Mouse (Mus musculus): Measurements from ENCODE around the gene Hdac7.
A peak's percentile ranks its signal among the peaks of the same experiment; 100 is the strongest.

The Hdac7 gene

DNA sequence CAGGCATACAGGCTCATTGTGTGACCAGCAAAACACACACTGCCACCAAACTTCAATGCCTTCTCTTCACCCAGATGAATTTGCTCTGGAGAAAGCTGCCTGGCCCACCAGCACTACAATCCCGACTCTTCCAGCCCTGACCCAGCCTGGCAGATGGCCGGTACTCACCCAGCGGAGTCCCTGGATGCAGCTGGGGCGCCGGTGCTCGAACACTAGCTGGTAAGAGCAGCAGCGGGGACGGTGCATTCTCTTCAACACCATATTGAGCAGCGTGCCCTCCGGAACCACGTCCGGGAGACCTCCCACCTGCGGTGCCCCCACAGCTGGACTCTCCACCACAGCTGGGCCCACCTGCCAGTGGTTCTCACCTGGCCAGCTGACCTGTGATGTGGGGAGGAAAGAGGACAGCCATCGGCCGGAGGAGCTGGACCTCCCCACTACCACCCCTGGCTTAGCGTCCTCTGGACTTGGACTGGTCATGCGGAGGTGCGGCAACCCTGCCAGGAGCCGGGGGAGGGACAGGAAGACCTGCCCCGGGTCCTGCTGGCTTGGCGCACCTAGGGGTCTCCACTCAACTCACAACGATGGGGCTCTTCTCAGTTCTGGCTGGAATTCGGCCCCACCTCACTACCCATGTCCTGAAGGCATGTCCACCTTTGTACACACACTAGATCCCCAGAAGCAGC is 77.6 kb downstream of the Hdac7 start:
- peak; percentile 75 to 76 for DNase-seq

DNA sequence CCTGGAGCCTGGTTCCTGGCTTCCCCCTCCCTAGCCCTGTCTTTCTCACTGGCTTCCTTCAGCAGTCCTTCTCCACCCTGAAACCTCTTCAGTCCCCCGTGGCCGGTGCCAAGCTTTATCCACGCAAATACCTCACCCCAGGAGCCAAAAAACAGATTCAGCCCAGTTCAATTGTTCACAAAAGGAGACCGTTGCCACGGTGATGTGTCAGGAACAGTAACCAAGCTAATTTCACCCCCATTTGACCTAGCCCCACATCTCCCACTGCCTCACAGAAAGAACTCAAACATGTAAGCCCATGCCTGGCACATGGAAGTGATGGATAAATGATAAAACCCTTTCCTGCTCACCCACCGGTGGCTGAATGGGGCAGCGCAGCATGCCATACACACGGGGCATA is 78.1 kb downstream of the Hdac7 start:
- peak; percentile 55 to 63 for DNase-seq

DNA sequence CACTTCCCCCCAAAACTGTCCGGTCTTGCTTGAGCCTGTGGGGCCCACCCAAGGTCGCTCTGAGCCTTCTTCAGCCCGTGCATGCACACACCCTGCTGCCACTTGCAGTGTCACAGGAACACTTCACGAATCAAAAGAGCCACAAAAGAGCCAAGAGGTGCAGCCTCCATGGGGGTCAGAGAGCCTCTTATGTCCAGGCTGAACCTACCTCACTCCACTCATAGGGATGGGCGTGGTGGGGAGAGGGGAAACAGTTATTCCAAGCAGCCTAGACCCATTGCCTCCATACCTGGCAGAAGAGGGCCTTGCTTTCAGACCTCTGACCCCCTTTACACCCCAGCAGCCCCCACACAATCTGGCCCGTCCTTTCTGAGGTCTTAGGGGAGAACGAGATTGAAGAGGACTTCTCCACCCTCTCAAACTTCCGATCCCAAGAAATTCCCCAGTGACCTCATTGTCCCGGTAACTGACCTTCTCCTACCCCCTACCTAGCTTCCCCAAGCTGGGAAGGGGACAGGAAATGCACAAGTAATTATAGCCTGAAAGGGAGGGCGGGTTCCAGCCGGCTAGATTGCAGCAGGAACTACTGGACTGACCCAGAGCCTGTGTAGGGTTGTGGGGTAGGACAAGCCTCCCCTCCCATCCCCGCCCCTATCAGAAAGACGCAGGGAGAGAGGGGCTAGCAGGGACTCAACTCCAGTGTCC is 79.1 kb downstream of the Hdac7 start:
- no peak for DNase-seq

- no peak for DNase-seq
Measured at GRCm38 (mm10) chr15:97764532-97764931, 79.8 kb downstream of the Hdac7 start.

GRCm38 (mm10) chr15:97763256-97764049 is 80.8 kb downstream of the Hdac7 start:
- DNase-seq = no peak

GRCm38 (mm10) chr15:97762733-97763132 is 81.6 kb downstream of the Hdac7 start:
- DNase-seq = no peak

- DNase-seq = peak in 1 of 2 experiments; percentile 36
Measured at GRCm38 (mm10) chr15:97761438-97761837, 82.9 kb downstream of the Hdac7 start.

DNA sequence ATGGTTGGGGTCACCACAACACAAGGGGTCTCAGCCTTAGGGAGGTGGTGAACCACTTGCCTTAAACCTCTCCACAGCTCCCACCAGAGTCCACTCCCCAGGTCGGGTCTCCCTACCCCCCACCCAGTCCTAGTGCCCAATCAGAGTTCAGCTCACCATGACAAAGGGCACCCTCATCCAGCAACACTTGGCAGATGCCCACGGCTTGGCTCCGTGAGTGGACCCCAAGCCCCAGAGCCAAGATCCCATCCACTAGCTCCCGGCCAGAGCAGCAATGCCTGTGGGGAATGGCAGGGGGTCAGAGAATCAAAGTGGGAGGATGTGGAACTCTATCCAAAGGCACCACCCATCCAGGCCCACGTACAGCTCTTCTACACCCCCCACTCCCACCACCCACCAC is 83.3 kb downstream of the Hdac7 start:
- DNase-seq = peak in 1 of 2 experiments; percentile 52

DNA sequence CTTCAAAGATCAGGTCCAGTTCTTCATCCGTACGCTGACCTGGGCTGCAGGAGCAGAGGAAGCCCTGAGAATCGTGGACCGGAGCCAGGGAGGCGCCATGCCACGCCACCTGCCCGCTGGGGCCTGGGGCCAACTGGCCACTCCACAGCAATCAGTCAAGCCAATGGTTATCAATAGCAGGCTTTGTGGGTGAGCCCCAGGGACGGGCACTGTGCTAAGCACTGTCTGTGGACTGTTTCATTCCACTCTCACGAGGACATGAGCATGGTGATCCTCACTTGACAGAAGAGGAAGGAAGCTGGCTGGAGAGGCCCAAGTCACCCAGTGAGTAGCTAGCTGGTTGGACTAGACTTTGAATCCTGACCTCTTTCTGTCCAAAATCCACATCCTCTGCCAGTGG is 84.3 kb downstream of the Hdac7 start:
- DNase-seq = peak; percentile 90 to 91

- no peak for DNase-seq
Measured at GRCm38 (mm10) chr15:97755361-97755760, 88.9 kb downstream of the Hdac7 start.

DNA sequence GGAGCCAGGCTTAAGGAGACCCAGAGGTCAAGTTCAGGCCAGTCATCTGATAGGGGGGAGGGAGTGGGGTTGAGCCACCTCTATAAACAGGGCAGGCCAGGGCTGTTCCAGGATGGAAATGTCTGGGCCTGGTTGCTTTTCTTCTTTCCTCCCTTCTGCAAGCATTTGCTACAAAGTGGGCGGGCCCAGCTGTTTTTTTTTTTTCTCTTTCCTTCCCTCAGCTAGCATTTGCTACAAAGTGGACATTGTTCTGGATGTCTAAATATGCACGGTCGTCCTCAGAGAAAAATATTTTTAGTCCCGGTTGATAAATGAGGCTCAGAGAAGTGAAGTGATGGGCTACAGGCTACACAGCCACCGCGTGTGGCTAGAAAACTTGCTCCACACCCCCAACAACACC is 89.8 kb downstream of the Hdac7 start:
- no peak for DNase-seq

DNA sequence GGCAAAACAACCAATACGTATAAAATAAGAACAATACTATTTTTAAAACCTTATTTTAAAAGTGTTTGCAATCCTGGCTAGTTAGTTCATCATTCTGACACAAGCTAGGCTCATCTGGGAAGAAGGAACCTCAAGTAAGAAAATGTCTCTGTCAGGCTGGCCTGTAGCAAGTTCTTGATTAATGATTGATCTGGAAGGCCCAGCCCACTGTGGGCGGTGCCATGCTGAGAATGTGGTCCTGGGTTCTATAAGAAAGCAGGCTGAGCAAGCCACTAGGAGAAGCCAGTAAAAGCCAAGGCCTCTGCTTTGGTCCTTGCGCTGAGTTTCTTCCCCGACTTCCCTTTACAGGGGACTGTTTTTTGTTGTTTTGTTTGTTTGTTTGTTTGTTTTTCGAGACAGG is 91.8 kb downstream of the Hdac7 start:
- no peak for DNase-seq

DNA sequence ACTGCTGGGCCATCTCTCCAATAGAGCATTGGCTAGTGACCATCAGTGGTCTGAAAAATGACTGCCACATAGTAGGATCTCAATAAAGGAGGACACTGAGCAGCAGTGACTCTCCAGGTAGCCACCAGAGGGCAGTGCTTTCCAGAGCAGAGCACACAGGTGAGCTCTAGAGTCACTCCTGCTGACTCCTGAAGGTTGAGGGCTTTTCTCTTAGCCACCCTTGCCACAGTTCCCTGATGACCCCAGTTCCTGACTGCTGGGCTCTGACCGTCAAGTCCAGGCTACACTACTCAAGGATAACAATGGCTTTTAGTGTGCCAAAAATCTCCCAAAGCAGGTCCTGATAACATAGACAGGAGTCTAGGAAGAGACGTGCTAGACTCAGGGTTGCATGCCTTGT is 92.6 kb downstream of the Hdac7 start:
- no peak for DNase-seq

- peak; percentile 94 to 97 for DNase-seq
Measured at GRCm38 (mm10) chr15:97750697-97751096, 93.6 kb downstream of the Hdac7 start.

DNA sequence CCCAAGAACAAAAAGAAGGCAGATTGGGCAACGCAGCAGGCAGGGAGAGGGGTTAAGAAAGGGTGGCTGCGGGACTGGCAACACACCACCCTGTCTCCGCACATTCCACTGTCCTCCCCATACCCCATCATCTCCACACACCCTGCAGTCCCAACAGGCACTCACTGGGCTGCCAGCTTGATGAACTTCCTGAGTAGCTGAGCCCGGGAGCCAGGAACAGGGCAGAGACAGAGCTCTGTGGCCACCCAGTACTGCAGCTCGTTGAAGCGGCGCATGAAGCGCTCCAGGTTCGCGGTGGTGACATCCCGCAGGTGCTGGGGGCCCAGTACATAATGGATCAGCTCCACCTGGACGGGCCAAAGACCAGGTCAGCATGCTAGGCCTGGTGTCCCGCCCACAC is 94.5 kb downstream of the Hdac7 start:
- DNase-seq = no peak

DNA sequence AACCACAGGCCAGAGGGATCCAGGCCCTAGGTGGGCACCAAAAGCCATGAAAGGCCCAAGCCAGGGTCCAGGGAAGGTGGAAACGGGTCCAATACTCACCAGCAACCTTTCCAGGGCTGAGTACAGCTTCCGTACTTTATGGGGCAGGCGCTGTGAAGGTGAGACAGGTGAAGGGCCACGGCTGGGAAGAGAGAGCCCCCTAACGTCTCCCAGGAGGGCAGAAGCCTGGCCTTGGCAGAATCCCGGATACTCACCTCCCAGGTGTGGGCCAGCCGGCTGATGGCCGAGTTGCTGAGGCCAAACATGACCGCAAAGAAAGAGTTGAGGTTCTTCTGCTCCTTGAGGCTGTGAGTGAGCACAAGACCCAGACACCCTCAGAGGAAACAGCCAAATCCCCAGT is 94.9 kb downstream of the Hdac7 start:
- DNase-seq = no peak

DNA sequence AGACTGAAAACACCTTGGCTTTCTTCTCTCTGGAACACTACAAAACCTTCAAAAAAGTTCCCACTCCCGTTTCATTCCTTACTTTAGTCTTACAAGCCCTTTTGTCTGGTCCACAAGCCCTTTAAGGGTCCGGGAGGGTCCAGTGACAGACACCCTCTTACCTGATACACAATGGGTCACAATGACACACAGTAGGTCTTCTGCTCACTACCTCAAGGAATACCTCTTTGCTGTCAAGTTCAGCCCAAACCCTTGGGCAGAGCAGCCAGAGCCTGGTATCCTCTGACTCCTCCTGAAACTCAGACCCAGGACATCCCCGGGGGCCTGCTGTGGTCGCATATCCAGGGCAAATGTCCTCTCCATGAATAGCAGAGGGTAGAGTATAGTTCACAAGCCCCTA is 95.3 kb downstream of the Hdac7 start:
- DNase-seq = no peak

- DNase-seq = no peak
Measured at GRCm38 (mm10) chr15:97748309-97748708, 96.0 kb downstream of the Hdac7 start.

DNA sequence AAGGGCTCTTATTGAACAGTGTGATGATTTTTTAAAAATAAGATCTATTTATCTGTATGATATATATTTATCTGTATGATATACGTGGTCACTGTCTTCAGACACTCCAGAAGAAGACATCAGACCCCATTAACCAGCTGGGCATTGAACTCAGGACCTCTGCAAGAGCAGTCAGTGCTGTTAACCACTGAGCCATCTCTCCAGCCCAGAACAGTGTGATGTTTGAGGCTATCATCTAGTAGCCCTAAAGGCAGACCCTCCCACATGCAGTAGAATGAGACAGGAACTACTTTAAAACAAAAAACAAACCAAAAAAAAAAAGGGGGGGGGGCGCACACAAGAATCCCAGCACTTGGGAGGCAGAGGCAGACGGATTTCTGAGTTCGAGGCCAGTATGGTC is 96.8 kb downstream of the Hdac7 start:
- DNase-seq = no peak

DNA sequence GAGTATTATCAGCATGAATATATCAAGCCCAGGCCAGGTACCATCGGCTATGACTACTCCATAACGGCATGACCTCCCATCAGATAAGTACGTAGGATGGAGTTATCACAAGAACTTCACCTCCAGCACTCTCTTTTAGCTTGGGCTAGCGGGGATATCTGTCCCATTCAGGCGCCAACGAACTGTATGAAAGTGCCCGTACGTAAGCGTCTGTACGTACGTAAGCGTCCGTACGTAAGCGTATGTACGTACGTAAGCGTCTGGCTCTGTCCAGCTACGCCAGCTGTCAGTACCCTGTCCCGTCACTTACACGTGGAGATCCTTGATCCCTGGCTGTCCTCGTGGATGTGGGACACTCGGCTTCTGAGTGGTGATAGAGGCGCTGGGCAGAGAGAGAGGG is 97.6 kb downstream of the Hdac7 start:
- DNase-seq = no peak

- no peak for DNase-seq
Measured at GRCm38 (mm10) chr15:97746278-97746677, 98.0 kb downstream of the Hdac7 start.

GRCm38 (mm10) chr15:97745331-97745730 is 99.0 kb downstream of the Hdac7 start:
- peak in 1 of 2 experiments; percentile 26 for DNase-seq

DNA sequence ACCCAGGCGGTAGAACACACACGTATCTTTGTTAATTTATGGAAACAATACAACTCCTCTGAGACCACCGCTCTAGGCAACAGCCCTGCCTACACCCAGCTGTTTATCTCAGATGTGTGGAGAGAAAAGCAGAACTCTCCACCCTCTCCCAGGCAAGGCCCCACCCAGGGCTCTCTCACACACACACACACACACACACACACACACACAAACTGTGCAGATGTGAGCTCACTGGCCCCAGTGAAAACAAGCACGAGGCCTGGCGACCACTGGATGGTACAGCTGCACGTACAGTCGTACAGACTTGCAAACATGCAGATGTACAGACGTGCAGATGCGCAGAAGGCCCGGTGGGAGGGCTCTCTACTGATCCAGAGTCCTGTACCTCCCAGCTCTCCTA is 99.4 kb downstream of the Hdac7 start:
- no peak for DNase-seq
